29 mouse cellular contexts compared by ENCODE assay signal in the genomic region with DNA sequence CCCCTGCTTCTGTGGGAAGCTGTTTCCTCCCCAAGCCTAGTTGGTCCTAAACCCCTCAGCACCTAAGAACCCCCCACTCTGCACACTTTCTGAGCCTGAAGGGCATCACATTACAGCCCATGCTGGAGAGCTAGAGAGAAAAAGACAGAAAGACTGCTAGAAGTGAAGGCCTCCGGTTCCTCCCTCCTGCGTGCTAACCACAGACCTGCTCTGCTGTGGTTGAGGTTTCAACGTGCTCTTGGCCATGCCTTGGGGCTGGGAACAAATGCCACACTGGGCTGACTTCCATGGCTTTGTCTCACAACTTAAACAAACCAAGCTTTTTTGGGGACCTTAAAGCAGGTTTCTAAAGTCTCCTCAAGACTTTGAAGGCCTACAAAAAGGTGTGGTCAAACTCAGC. TPM values are rescaled to one million over a fixed set of nuclear protein-coding genes. Genes with fewer than 3 reads are reported as not detected.
"Had no signal": no experiment of that assay in that cellular context is flagged by ENCODE, and none has a peak within 500 bp of the region (broad histone marks: within the 10 kb centered on the region; RNA-seq: fewer than 3 reads in every experiment).

No protein-coding gene starts in this region.

- H3K27me3 ChIP-seq: embryonic facial prominence, embryonic 12.5 days; embryonic facial prominence, embryonic 13.5 days; embryonic facial prominence, embryonic 15.5 days; forebrain, embryonic 12.5 days; forebrain, embryonic 13.5 days; forebrain, embryonic 15.5 days had no signal

- H3K27ac ChIP-seq: embryonic facial prominence, embryonic 10.5 days; embryonic facial prominence, embryonic 12.5 days; embryonic facial prominence, embryonic 13.5 days; embryonic facial prominence, embryonic 15.5 days; forebrain, embryonic 10.5 days; forebrain, embryonic 12.5 days; forebrain, embryonic 13.5 days; forebrain, embryonic 15.5 days; gastrocnemius, adult 2 months had no signal

- H3K4me3 ChIP-seq: embryonic facial prominence, embryonic 10.5 days; embryonic facial prominence, embryonic 12.5 days; embryonic facial prominence, embryonic 13.5 days; embryonic facial prominence, embryonic 15.5 days; erythroblast, embryonic 14.5 days; forebrain, embryonic 10.5 days; forebrain, embryonic 12.5 days; forebrain, embryonic 13.5 days; forebrain, embryonic 15.5 days; gastrocnemius, adult 2 months had no signal

- H3K9ac ChIP-seq: embryonic facial prominence, embryonic 12.5 days; embryonic facial prominence, embryonic 13.5 days; embryonic facial prominence, embryonic 15.5 days; forebrain, embryonic 12.5 days; forebrain, embryonic 13.5 days; forebrain, embryonic 15.5 days; forebrain, postnatal 0 days had no signal

- H3K9me3 ChIP-seq: embryonic facial prominence, embryonic 10.5 days; embryonic facial prominence, embryonic 12.5 days; embryonic facial prominence, embryonic 13.5 days; embryonic facial prominence, embryonic 15.5 days; forebrain, embryonic 10.5 days; forebrain, embryonic 12.5 days; forebrain, embryonic 13.5 days; forebrain, embryonic 15.5 days had no signal

- H3K36me3 ChIP-seq: embryonic facial prominence, embryonic 10.5 days; embryonic facial prominence, embryonic 12.5 days; embryonic facial prominence, embryonic 15.5 days; forebrain, embryonic 10.5 days; forebrain, embryonic 12.5 days; forebrain, embryonic 15.5 days had no signal

- DNase-seq: cerebellum, adult 18-20 months; cerebellum, adult 2 months; cerebellum, adult 8-10 months; cerebellum, adult 9-10 months; cerebellum, adult 9-11 months; cerebellum, postnatal 14 days; cerebellum, postnatal 25 days; cerebellum, postnatal 36 days; embryo, embryonic 11 days; forebrain, postnatal 0 days; gastrocnemius, adult 2 months; gastrocnemius, postnatal 10 days; gastrocnemius, postnatal 14 days; gastrocnemius, postnatal 25 days; gastrocnemius, postnatal 36 days; heart, adult 11 months; heart, adult 18-20 months had no signal

- H3K4me1 ChIP-seq: embryonic facial prominence, embryonic 10.5 days; forebrain, embryonic 10.5 days; forebrain, embryonic 12.5 days; forebrain, embryonic 13.5 days; forebrain, embryonic 15.5 days had no signal

- H3K4me2 ChIP-seq: embryonic facial prominence, embryonic 12.5 days; embryonic facial prominence, embryonic 13.5 days; embryonic facial prominence, embryonic 15.5 days; forebrain, embryonic 12.5 days; forebrain, embryonic 13.5 days; forebrain, embryonic 15.5 days had no signal

- ATAC-seq: forebrain, embryonic 13.5 days; forebrain, embryonic 14.5 days; forebrain, embryonic 15.5 days; forebrain, embryonic 16.5 days; forebrain, postnatal 0 days had no signal

RNA-seq across cellular contexts. Expression of gene Fbln5, which starts 16.4 kb away (rescaled TPM):
- total RNA-seq: granulocyte monocyte progenitor cell, adult 5-6 weeks had no signal
- polyA plus RNA-seq: erythroblast, embryonic 14.5 days had no signal
